Mouse (Mus musculus) forebrain, embryonic 15.5 days (tissue): ENCODE results near the gene Ntrk2. TPM values are rescaled to one million over a fixed set of nuclear protein-coding genes. Genes with fewer than 3 reads are reported as not detected.
A peak's percentile ranks its signal among the peaks of the same experiment; 100 is the strongest.

ENCODE experiments used
- ATAC-seq: fragments of 200-750 bp; cut with Nextera tagmentation; replicated peaks from 2 replicates; pipeline ENCODE4 v1.8.0; 2017; ENCODE audit warnings: mild to moderate bottlenecking, moderate TSS enrichment, moderate library complexity
- H3K27ac ChIP-seq: fragments of 300-500 bp; sonication (generic); replicated peaks from 2 replicates; pipeline ENCODE4 v1.5.1; 2015; ENCODE audit warnings: mild to moderate bottlenecking, inconsistent platforms
- H3K27me3 ChIP-seq: fragments of 300-500 bp; sonication (generic); 2 replicates; pipeline ENCODE4 v1.6.1; 2015; ENCODE audit warnings: inconsistent platforms
- H3K36me3 ChIP-seq: fragments of 300-500 bp; sonication (generic); 2 replicates; pipeline ENCODE4 v1.6.1; 2015; ENCODE audit warnings: mild to moderate bottlenecking, inconsistent platforms
- H3K4me1 ChIP-seq: fragments of 300-500 bp; sonication (generic); 2 replicates; pipeline ENCODE4 v1.6.1; 2015; ENCODE audit warnings: inconsistent platforms
- H3K4me2 ChIP-seq: fragments of 300-500 bp; sonication (generic); replicated peaks from 2 replicates; pipeline ENCODE4 v1.6.1; 2015; ENCODE audit warnings: mild to moderate bottlenecking, inconsistent platforms
- H3K4me3 ChIP-seq: fragments of 300-500 bp; sonication (generic); 2 replicates; pipeline ENCODE4 v1.5.1; 2015; ENCODE audit warnings: mild to moderate bottlenecking, inconsistent platforms
- H3K9ac ChIP-seq: fragments of 300-500 bp; sonication (generic); replicated peaks from 2 replicates; pipeline ENCODE4 v1.6.1; 2015; ENCODE audit warnings: mild to moderate bottlenecking, inconsistent platforms
- H3K9me3 ChIP-seq: fragments of 300-500 bp; sonication (generic); 2 replicates; pipeline ENCODE4 v1.6.1; 2016; ENCODE audit warnings: inconsistent platforms
- WGBS: fragments of 180-500 bp; shearing (Covaris S2); methylation state at CpG from one replicate; pipeline ENCODE4 v1.1.7; 2015; ENCODE audit warnings: mixed read lengths; 5-methylcytosine and 5-hydroxymethylcytosine counted together
- polyA plus RNA-seq: library from polyadenylated mRNA; unstranded; fragments of >200 nt; fragmentation: Nextera tagmentation; extraction: Ambion mirVana; gene quantifications from 2 replicates; pipeline ENCODE4 v1.2.1, GENCODE M21; 2015

The Ntrk2 gene
- polyA plus RNA-seq, 1 experiment from 2014 or later = 97.0 TPM

DNA sequence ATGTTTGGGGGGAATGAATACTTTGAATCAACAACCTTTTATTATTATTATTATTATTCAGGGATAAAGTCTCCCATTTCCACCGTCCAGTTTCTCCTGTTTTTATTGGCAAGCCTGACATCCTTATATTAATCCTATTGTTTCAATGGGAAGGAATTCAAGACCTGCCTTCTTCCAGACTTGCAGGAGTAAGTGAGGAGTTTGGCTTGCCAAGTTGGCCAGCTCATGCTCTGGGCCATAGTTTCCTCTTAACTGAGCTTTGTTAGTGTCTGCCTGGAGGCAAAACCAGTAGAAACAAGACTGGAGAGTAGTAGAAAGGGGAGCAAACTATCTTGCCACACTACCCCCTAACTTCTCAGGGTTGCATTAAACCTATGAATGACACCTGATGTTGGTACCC lies 123.8 kb downstream of the Ntrk2 start:
- 38% methylated on average over 1 of the region's 1 CpGs for WGBS
- Histone ChIP-seq H3K27ac (no peak overlapping the region), H3K4me1 (peaks cover 33% of the 10 kb centered on the region), H3K9ac (no peak overlapping the region), H3K27me3 (no peaks in the 10 kb centered on the region), H3K4me3 (no peak overlapping the region), H3K36me3 (no peaks in the 10 kb centered on the region), H3K4me2 (no peak overlapping the region), H3K9me3 (no peaks in the 10 kb centered on the region)
- ATAC-seq = no peak

DNA sequence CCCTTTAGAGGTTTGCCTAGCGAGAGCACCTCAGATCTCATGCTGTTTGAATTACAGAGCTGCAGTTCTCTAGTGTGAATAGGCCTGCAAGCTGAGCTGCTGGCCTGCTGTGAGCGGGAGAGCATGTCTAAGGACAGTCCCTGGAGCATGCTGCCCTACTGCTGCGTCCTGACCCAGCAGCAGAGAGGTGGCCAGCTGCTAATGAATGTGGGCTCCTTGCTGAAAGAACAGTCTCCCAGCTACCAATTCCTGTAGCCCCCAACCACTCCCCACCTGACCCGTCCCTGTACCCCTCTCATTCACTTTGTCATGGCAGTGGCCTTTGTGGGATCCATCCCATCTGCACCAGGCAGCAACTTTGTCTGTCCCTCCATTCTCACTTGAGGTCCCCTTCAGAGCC lies 126.8 kb downstream of the Ntrk2 start:
- H3K9ac ChIP-seq = no peak overlapping the region

DNA sequence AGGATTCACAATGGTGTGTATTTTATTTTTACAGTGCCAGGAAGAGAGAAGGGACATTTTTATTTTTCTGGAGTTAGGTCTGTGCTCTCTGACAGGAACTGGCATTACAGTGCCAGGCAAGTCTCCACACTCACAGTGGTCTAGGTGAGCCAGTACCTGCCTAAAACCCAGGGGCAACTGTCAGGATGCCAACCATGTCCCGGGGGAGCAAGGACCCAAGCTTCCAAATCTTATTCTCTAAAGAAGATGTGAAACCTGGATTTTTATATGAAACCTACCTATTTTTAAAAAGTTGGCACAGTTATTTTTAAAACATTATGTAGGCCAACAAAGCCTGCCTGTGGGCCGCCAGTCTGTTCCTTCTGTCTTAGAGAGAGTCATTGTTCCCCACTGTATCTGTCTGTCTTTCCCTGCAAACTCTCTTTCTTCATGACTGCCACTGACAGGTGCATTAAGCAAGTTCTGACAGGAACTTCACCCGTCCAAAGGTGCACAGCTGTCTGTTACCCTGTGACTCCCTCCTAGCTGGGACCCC lies 128.3 kb downstream of the Ntrk2 start:
- Histone ChIP-seq H3K4me2 (no peak overlapping the region), H3K27ac (no peak overlapping the region), H3K36me3 (no peaks in the 10 kb centered on the region), H3K4me3 (no peak overlapping the region), H3K27me3 (no peaks in the 10 kb centered on the region), H3K4me1 (peaks cover 33% of the 10 kb centered on the region), H3K9ac (no peak overlapping the region), H3K9me3 (no peaks in the 10 kb centered on the region)
- ATAC-seq = no peak
- WGBS = 83% methylated on average over 3 of the region's 3 CpGs

More for the DNA sequence above, 126.8 kb downstream of the Ntrk2 start:
- no peak overlapping the region for H3K27ac ChIP-seq
- H3K36me3 ChIP-seq = no peaks in the 10 kb centered on the region
- no peak overlapping the region for H3K4me2 ChIP-seq
- no peak overlapping the region for H3K4me3 ChIP-seq
- H3K4me1 ChIP-seq = peaks cover 42% of the 10 kb centered on the region
- no peaks in the 10 kb centered on the region for H3K27me3 ChIP-seq
- H3K9me3 ChIP-seq = no peaks in the 10 kb centered on the region
- no peak for ATAC-seq
- 33% methylated on average over 4 of the region's 4 CpGs for WGBS

DNA sequence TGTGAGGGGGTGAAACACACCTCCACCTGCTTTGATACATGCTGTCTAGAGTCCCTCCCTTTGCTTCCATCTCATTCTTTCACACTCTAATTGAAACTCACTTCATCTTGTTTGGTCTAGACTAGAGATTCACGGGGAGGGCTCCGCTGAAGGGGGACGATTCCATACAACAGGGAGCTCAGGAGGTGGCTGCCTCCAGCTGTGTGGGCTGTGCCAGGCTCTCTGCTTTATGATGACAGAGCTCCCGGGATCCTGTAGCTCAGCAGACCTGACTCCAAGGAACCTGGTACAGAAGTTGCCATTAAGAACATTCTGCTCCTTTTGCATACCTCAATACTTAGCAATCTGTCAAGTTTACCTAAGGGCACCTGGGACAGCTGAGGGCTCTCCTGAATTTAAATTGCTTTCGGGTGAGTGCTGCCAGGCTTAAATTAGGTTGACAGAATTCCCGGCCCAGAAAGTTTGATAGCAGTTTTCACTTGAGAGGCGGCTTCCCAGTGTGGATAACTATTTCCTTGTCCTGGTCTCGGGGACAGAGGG lies 129.7 kb downstream of the Ntrk2 start:
- ATAC-seq = no peak
- 16% methylated on average over 8 of the region's 8 CpGs for WGBS
- no peaks in the 10 kb centered on the region for H3K9me3 ChIP-seq
- no peak overlapping the region for H3K4me2 ChIP-seq
- H3K4me1 ChIP-seq = peaks cover 28% of the 10 kb centered on the region
- H3K9ac ChIP-seq = no peak overlapping the region
- H3K27me3 ChIP-seq = no peaks in the 10 kb centered on the region
- H3K4me3 ChIP-seq = no peak overlapping the region
- no peak overlapping the region for H3K27ac ChIP-seq
- no peaks in the 10 kb centered on the region for H3K36me3 ChIP-seq

DNA sequence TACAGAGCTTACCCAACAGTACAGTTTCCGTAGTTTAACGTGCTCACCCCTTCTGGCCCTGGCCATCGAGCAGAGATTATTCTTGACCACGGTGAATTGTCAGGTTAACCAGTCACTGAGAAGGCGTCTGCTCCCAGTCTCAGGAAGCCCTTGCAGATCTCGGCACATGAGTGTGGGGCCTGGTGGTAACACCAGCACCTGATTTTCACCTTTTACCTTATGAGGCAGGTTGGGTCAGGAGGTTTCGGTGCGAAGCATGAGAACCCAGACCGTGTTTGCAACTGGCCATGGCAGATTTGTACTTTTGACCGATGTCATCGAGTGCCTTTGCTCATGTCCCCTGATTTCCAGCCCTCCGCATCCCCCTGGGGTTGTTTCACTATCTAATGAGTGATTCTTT lies 131.5 kb downstream of the Ntrk2 start:
- peaks cover 28% of the 10 kb centered on the region for H3K4me1 ChIP-seq
- H3K27ac ChIP-seq = no peak overlapping the region
- H3K36me3 ChIP-seq = no peaks in the 10 kb centered on the region
- no peaks in the 10 kb centered on the region for H3K27me3 ChIP-seq
- ATAC-seq = no peak
- 96% methylated on average over 12 of the region's 12 CpGs for WGBS
- H3K4me2 ChIP-seq = no peak overlapping the region
- no peak overlapping the region for H3K9ac ChIP-seq
- H3K4me3 ChIP-seq = no peak overlapping the region
- H3K9me3 ChIP-seq = no peaks in the 10 kb centered on the region

DNA sequence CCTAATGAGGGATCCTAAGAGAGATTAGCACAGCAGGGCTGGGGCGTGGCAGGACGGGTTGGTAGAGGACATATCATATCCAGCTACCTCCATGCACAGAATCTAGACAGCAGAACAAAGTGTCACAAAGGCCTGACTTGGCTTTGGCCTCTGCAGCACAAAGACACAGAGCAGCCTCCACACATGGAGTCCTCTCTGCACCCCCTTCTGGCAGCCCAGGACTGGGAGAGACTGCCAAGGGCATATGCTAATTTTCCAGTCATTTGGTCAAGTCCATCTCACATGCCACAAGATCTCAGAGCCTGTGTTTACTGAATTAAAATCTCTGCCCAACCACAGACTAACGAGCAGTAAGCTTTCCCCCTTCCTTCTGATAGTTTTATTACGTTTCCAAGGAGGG lies 132.1 kb downstream of the Ntrk2 start:
- peak; percentile 63; the same call in 1 of the 2 replicates for ATAC-seq
- no peak overlapping the region for H3K27ac ChIP-seq
- 43% methylated on average over 4 of the region's 4 CpGs for WGBS

DNA sequence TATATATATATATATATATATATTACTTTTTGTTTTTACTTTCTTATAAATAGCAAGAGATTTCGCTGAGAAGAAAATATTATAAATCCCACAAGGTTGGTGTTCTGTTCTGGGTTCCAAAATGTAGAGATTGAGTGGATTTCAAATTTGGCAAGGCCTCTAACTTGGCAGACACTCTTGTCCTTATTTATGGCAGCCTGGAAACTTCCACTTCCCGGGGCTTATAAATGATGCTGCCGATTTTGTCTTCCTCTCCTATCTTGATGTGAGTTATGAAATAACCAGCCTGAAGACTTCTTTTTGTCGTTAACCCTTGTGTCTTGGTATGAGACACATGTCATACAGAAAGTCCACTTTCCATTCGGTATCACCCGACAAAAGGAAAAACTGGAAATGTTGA lies 133.8 kb downstream of the Ntrk2 start:
- Histone ChIP-seq H3K27me3 (no peaks in the 10 kb centered on the region), H3K27ac (no peak overlapping the region), H3K4me2 (no peak overlapping the region), H3K36me3 (no peaks in the 10 kb centered on the region), H3K4me1 (peaks cover 20% of the 10 kb centered on the region), H3K4me3 (no peak overlapping the region), H3K9me3 (no peaks in the 10 kb centered on the region), H3K9ac (no peak overlapping the region)
- 84% methylated on average over 6 of the region's 6 CpGs for WGBS
- ATAC-seq = no peak

More for the DNA sequence above, 132.1 kb downstream of the Ntrk2 start:
- no peak overlapping the region for H3K4me2 ChIP-seq
- H3K9me3 ChIP-seq = no peaks in the 10 kb centered on the region
- H3K27me3 ChIP-seq = no peaks in the 10 kb centered on the region
- H3K9ac ChIP-seq = no peak overlapping the region
- H3K4me3 ChIP-seq = no peak overlapping the region
- H3K4me1 ChIP-seq = peaks cover 25% of the 10 kb centered on the region
- H3K36me3 ChIP-seq = no peaks in the 10 kb centered on the region

DNA sequence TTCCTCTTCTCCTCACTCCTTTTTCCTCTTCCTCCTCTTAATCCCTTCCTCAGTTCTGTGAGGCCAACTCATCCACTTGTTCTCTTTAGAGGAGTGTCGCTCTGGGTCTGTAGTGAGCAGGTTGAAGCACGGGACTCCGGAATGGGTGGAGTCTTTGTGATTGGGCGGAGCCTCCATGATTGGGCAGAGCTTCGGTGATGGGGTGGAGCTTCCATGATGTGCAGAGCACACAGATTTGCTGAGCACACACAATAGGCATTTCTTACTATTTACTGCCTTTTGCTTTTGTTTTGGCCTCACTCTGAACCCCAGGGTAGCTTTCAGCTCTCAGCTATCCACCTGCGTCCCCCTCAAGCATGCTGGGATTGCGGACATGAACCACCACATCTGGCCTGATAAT lies 134.4 kb downstream of the Ntrk2 start:
- H3K9ac ChIP-seq = no peak overlapping the region
- no peaks in the 10 kb centered on the region for H3K36me3 ChIP-seq
- H3K4me3 ChIP-seq = no peak overlapping the region
- H3K9me3 ChIP-seq = no peaks in the 10 kb centered on the region
- H3K4me2 ChIP-seq = no peak overlapping the region
- no peak for ATAC-seq
- H3K27ac ChIP-seq = no peak overlapping the region
- 45% methylated on average over 7 of the region's 7 CpGs for WGBS
- H3K27me3 ChIP-seq = no peaks in the 10 kb centered on the region
- peaks cover 19% of the 10 kb centered on the region for H3K4me1 ChIP-seq

DNA sequence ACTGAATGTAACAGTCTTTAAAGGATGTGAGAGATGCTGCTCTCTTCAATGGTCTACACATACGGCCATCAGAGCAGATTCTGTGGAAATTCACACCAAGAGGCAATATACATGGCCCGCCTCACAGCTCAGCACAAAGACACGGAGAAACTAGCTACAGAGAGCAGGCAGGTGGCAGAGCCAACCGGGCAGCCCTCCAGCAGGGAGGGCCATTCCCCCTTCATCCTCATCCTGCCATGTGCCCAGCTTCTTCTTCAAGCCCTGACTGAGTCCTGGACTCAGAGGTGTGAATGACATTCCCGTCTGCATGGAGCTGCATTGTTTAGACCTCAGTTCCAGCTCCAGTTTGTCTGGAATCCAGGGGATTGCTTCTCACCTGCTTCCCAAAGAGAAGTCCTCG lies 139.4 kb downstream of the Ntrk2 start:
- Histone ChIP-seq H3K4me1 (peaks cover 13% of the 10 kb centered on the region; the same call in 1 of the 2 replicates), H3K27me3 (no peaks in the 10 kb centered on the region), H3K4me2 (no peak overlapping the region), H3K4me3 (no peak overlapping the region), H3K27ac (peak overlapping the region; percentile 40), H3K36me3 (no peaks in the 10 kb centered on the region), H3K9ac (no peak overlapping the region), H3K9me3 (no peaks in the 10 kb centered on the region)
- 70% methylated on average over 6 of the region's 6 CpGs for WGBS
- no peak for ATAC-seq

DNA sequence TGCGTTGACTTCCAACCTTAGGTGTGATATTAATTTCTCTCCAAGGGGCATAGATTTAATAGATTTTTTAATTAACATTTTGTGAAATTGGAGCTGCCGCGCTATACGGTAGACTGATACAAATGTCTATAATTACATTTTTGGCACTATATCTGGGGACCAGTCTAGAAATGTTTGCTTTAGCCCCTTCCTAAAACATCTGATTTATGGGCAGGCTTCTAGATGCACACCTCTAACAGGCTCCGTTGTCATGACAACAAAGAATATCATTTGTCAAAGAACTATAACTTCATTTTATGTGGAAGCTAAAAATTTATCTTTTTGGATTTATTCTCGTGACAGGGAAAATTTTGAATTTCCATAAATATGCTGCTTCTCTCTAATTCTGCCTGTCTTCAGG lies 140.2 kb downstream of the Ntrk2 start:
- H3K4me2 ChIP-seq = no peak overlapping the region
- no peak for ATAC-seq
- H3K9ac ChIP-seq = no peak overlapping the region
- 85% methylated on average over 6 of the region's 6 CpGs for WGBS
- no peaks in the 10 kb centered on the region for H3K27me3 ChIP-seq
- peak overlapping the region; percentile 40; the same call in 1 of the 2 replicates for H3K27ac ChIP-seq
- H3K36me3 ChIP-seq = no peaks in the 10 kb centered on the region
- H3K4me3 ChIP-seq = no peak overlapping the region
- H3K9me3 ChIP-seq = no peaks in the 10 kb centered on the region
- H3K4me1 ChIP-seq = peaks cover 13% of the 10 kb centered on the region; the same call in 1 of the 2 replicates

DNA sequence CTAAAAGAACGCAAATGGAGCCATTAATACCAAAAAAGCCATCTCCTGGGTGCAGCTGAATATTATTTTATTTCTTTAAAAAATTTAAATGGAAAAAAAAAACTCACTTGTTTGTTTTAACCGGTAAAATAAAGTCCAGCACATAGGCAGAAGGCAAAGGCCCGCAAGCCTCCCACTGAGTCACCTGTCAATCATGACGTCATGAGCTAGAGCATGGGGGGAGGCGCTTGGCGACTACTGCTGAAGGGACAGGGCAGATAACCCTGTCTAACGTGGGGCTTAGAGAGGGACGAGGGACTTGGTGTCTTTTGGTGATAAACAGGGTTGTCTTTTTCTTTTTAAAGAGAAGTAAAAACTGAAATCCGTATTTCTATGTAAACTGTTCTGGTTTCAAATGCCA lies 140.7 kb downstream of the Ntrk2 start:
- Histone ChIP-seq H3K36me3 (no peaks in the 10 kb centered on the region), H3K4me1 (peaks cover 13% of the 10 kb centered on the region; the same call in 1 of the 2 replicates), H3K4me3 (no peak overlapping the region), H3K9me3 (no peaks in the 10 kb centered on the region), H3K27ac (no peak overlapping the region), H3K9ac (no peak overlapping the region), H3K27me3 (no peaks in the 10 kb centered on the region), H3K4me2 (no peak overlapping the region)
- ATAC-seq = no peak
- 41% methylated on average over 9 of the region's 9 CpGs for WGBS

DNA sequence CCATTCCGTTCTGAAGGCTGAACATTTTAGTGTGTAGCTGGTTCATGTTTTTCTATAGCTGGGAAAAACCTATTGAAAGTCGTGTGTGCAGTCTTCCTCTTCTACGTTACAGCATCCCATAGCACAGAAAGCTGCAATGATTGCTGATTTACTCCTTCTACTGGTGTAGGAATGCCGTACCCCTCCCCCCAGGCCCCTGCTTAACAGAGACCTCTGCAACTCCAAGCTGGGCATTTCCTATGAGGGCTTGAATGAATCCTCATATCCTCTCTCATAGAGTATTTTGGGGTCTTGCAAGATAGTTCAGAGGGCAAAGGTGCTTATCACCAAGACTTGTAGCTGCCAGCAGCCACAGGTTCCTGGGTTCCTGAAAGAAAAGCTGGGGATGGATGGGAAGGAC lies 148.0 kb downstream of the Ntrk2 start:
- no peaks in the 10 kb centered on the region for H3K9me3 ChIP-seq
- no peak overlapping the region for H3K4me3 ChIP-seq
- H3K4me1 ChIP-seq = peaks cover 12% of the 10 kb centered on the region; the same call in 1 of the 2 replicates
- WGBS = 30% methylated on average over 4 of the region's 4 CpGs
- ATAC-seq = no peak
- no peak overlapping the region for H3K4me2 ChIP-seq
- no peaks in the 10 kb centered on the region for H3K27me3 ChIP-seq
- no peaks in the 10 kb centered on the region for H3K36me3 ChIP-seq
- no peak overlapping the region for H3K9ac ChIP-seq
- no peak overlapping the region for H3K27ac ChIP-seq

DNA sequence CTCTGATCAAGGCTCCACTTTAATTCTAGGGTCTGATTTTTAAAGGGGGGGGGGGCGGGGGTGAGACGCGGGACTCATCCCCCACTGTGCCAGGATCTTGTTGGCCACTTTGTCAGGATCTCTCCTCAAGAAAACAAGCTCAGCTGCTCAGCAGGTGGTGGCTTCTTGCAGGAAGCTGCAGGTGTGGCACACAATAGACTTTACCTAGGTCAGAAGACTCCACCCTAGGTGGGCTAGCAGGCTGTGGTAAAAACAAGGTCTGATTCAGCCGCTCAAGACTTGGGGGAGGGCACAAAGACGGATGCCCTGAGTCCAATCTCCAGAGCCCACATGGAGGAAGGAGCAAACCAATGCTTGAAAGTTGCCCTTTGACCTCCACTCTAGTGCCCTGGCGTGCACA lies 148.4 kb downstream of the Ntrk2 start:
- H3K9me3 ChIP-seq = no peaks in the 10 kb centered on the region
- WGBS = 20% methylated on average over 6 of the region's 6 CpGs
- ATAC-seq = no peak

More for the DNA sequence above, 148.4 kb downstream of the Ntrk2 start:
- no peak overlapping the region for H3K9ac ChIP-seq
- H3K4me2 ChIP-seq = no peak overlapping the region
- no peak overlapping the region for H3K4me3 ChIP-seq
- H3K36me3 ChIP-seq = no peaks in the 10 kb centered on the region
- no peaks in the 10 kb centered on the region for H3K27me3 ChIP-seq
- no peak overlapping the region for H3K27ac ChIP-seq
- peaks cover 12% of the 10 kb centered on the region; the same call in 1 of the 2 replicates for H3K4me1 ChIP-seq
